Comparison of ENCODE assay signal across 8 mouse cellular contexts in genomic region chr3:89195979-89196877, GRCm38 (mm10). TPM values are rescaled to one million over a fixed set of nuclear protein-coding genes. Genes with fewer than 3 reads are reported as not detected.
A peak's percentile ranks its signal among the peaks of the same experiment; 100 is the strongest.
DNase-seq lines count a peak whose midpoint lies in the region; ATAC-seq and TF ChIP-seq lines count a peak whose summit lies in the region.

No protein-coding gene starts in this region.

- no peak for TF ChIP-seq POLR2A in brain, embryonic 14.5 days (IDR thresholded peaks at IDR 0.05; ENCODE audit: borderline replicate concordance, extremely low read depth, insufficient read depth, insufficient read length, poor library complexity, severe bottlenecking)

- H3K79me3 ChIP-seq in C2C12 (ENCODE audit: low read depth): no peaks in the 10 kb centered on the region

- H3K9me3 ChIP-seq in erythroblast, embryonic 14.5 days (ENCODE audit: control insufficient read depth, low read length): no peaks in the 10 kb centered on the region
- no peaks in the 10 kb centered on the region for H3K9me3 ChIP-seq in heart, embryonic 11.5 days (replicated peaks; ENCODE audit: control insufficient read depth, low read length)
- H3K9me3 ChIP-seq in kidney, postnatal 0 days (replicated peaks; ENCODE audit: low read length): no peaks in the 10 kb centered on the region
- H3K9me3 ChIP-seq in liver, embryonic 12.5 days (replicated peaks): no peaks in the 10 kb centered on the region
- H3K9me3 ChIP-seq in stomach, embryonic 15.5 days: no peaks in the 10 kb centered on the region

- 8% methylated on average over 33 of the region's 33 CpGs for WGBS in heart, embryonic 11.5 days (ENCODE audit: insufficient replicate concordance)
- WGBS in kidney, postnatal 0 days: 6% methylated on average over 33 of the region's 33 CpGs
- WGBS in liver, embryonic 12.5 days (ENCODE audit: insufficient replicate concordance): 8% methylated on average over 33 of the region's 33 CpGs
- WGBS in stomach, embryonic 15.5 days: 8% methylated on average over 33 of the region's 33 CpGs

- H3K4me3 ChIP-seq in C2C12 (ENCODE audit: insufficient read depth, poor library complexity, severe bottlenecking): peak overlapping the region; percentile 29
- H3K4me3 ChIP-seq in erythroblast, embryonic 14.5 days (replicated peaks): peak overlapping the region; percentile 64
- H3K4me3 ChIP-seq in heart, embryonic 11.5 days (ENCODE audit: low read depth, low read length): peak overlapping the region; percentile 46
- peak overlapping the region; percentile 35 for H3K4me3 ChIP-seq in kidney, postnatal 0 days (replicated peaks; ENCODE audit: low read depth, low read length)
- peak overlapping the region; percentile 56 for H3K4me3 ChIP-seq in liver, embryonic 12.5 days
- H3K4me3 ChIP-seq in stomach, embryonic 15.5 days (replicated peaks): peak overlapping the region; percentile 45

- H3ac ChIP-seq in C2C12 (ENCODE audit: control insufficient read depth, insufficient read length, low read depth): peak overlapping the region; percentile 83

- H3K27me3 ChIP-seq in C2C12 (ENCODE audit: control insufficient read depth, insufficient read depth, insufficient read length): no peaks in the 10 kb centered on the region
- peaks cover 11% of the 10 kb centered on the region for H3K27me3 ChIP-seq in erythroblast, embryonic 14.5 days (ENCODE audit: control insufficient read depth)
- no peaks in the 10 kb centered on the region for H3K27me3 ChIP-seq in heart, embryonic 11.5 days (ENCODE audit: control insufficient read depth, insufficient read depth, low read length)
- H3K27me3 ChIP-seq in kidney, postnatal 0 days (ENCODE audit: insufficient read depth, low read length): no peaks in the 10 kb centered on the region
- peaks cover 4% of the 10 kb centered on the region; the same call in 1 of the 2 replicates for H3K27me3 ChIP-seq in liver, embryonic 12.5 days (replicated peaks)
- H3K27me3 ChIP-seq in stomach, embryonic 15.5 days (replicated peaks): no peaks in the 10 kb centered on the region

- peak; percentile 97 for DNase-seq in brain, embryonic 14.5 days (ENCODE audit: low read depth)
- peak; percentile 98 for DNase-seq in kidney, postnatal 0 days (ENCODE audit: low spot score)
- peak; percentile 87 to 91 for DNase-seq in natural killer cell, adult 2 months (ENCODE audit: low spot score in 2 of 2)

- peak; percentile 25 for TF ChIP-seq CTCF in C2C12 (IDR thresholded peaks at IDR 0.05; ENCODE audit: control insufficient read depth, insufficient read depth, insufficient read length)
- peak; percentile 51; the same call in 1 of the 2 replicates for TF ChIP-seq CTCF in brain, embryonic 14.5 days (IDR thresholded peaks at IDR 0.05; ENCODE audit: borderline replicate concordance, extremely low read depth, insufficient read depth, insufficient read length)
- peak; percentile 62; the same call in 1 of the 2 replicates for TF ChIP-seq CTCF in kidney, postnatal 0 days (IDR thresholded peaks at IDR 0.05; ENCODE audit: low read depth)

- peak overlapping the region; percentile 69 for H3K4me2 ChIP-seq in heart, embryonic 11.5 days
- H3K4me2 ChIP-seq in kidney, postnatal 0 days (ENCODE audit: low read length): peak overlapping the region; percentile 60
- peak overlapping the region; percentile 82 for H3K4me2 ChIP-seq in liver, embryonic 12.5 days
- peak overlapping the region; percentile 66 for H3K4me2 ChIP-seq in stomach, embryonic 15.5 days

- peak overlapping the region; percentile 77 for H3K9ac ChIP-seq in heart, embryonic 11.5 days (ENCODE audit: low read depth, low read length)
- H3K9ac ChIP-seq in kidney, postnatal 0 days (ENCODE audit: low read depth, low read length): peak overlapping the region; percentile 57
- peak overlapping the region; percentile 67 for H3K9ac ChIP-seq in liver, embryonic 12.5 days
- H3K9ac ChIP-seq in stomach, embryonic 15.5 days: peak overlapping the region; percentile 45

- peak; percentile 94 for ATAC-seq in heart, embryonic 11.5 days (replicated peaks; ENCODE audit: insufficient number of reproducible peaks, low FRiP score, low TSS enrichment)
- peak; percentile 96 for ATAC-seq in kidney, postnatal 0 days (replicated peaks; ENCODE audit: low FRiP score, low read depth)
- peak; percentile 92 for ATAC-seq in liver, embryonic 12.5 days
- ATAC-seq in stomach, embryonic 15.5 days (ENCODE audit: insufficient read depth, low FRiP score, low read depth): peak; percentile 97

- H3K27ac ChIP-seq in heart, embryonic 11.5 days (ENCODE audit: low read depth, low read length): peak overlapping the region; percentile 65
- peak overlapping the region; percentile 91 for H3K27ac ChIP-seq in kidney, postnatal 0 days
- peak overlapping the region; percentile 78 for H3K27ac ChIP-seq in liver, embryonic 12.5 days
- H3K27ac ChIP-seq in stomach, embryonic 15.5 days: peak overlapping the region; percentile 84

- H3K79me2 ChIP-seq in C2C12 (ENCODE audit: control insufficient read depth, insufficient read depth): no peaks in the 10 kb centered on the region

- H3K4me1 ChIP-seq in erythroblast, embryonic 14.5 days (ENCODE audit: control insufficient read depth): peaks cover 23% of the 10 kb centered on the region
- H3K4me1 ChIP-seq in heart, embryonic 11.5 days (ENCODE audit: control insufficient read depth, insufficient read depth, low read length): no peaks in the 10 kb centered on the region
- H3K4me1 ChIP-seq in kidney, postnatal 0 days (replicated peaks; ENCODE audit: insufficient read depth, low read length): peaks cover 8% of the 10 kb centered on the region
- H3K4me1 ChIP-seq in liver, embryonic 12.5 days: peaks cover 23% of the 10 kb centered on the region
- peaks cover 8% of the 10 kb centered on the region; the same call in 1 of the 2 replicates for H3K4me1 ChIP-seq in stomach, embryonic 15.5 days

- no peaks in the 10 kb centered on the region for H3K36me3 ChIP-seq in C2C12 (ENCODE audit: control insufficient read depth, insufficient read depth)
- H3K36me3 ChIP-seq in erythroblast, embryonic 14.5 days (ENCODE audit: control insufficient read depth): no peaks in the 10 kb centered on the region
- H3K36me3 ChIP-seq in heart, embryonic 11.5 days (ENCODE audit: control insufficient read depth, insufficient read depth, low read length): no peaks in the 10 kb centered on the region
- H3K36me3 ChIP-seq in kidney, postnatal 0 days (ENCODE audit: insufficient read depth, low read length): no peaks in the 10 kb centered on the region
- no peaks in the 10 kb centered on the region for H3K36me3 ChIP-seq in liver, embryonic 12.5 days
- no peaks in the 10 kb centered on the region for H3K36me3 ChIP-seq in stomach, embryonic 15.5 days

TF ChIP-seq in C2C12, 6 proteins besides CTCF, POLR2A, EP300 and RAD21 (continues in another document):
- TF ChIP-seq MYOG (IDR thresholded peaks at IDR 0.05; ENCODE audit: control insufficient read depth, extremely low read depth, insufficient read length) (no peak), FOSL1 (IDR thresholded peaks at IDR 0.05; ENCODE audit: insufficient read depth, low read length, poor library complexity, severe bottlenecking) (no peak)

RNA-seq across cellular contexts. Expression of gene Gba, which starts 6.5 kb away (rescaled TPM):
- polyA plus RNA-seq in C2C12 (2012; fragmentation: generic; extraction: Trizol): 40.6 TPM
- polyA plus RNA-seq in brain, embryonic 14.5 days (2012; rRNA removed): 55.6 and 56.3 TPM in 2 replicates
- polyA plus RNA-seq in erythroblast, embryonic 14.5 days (2012): 0.40 and 0.57 TPM in 2 replicates
- polyA plus RNA-seq in heart, embryonic 11.5 days (2014; fragmentation: Nextera tagmentation; extraction: Ambion mirVana): 33.3 and 39.9 TPM in 2 replicates
- 53.6 and 56.0 TPM in 2 replicates for polyA plus RNA-seq in kidney, postnatal 0 days (2015; fragmentation: Nextera tagmentation; extraction: Ambion mirVana)
- 26.6 and 26.7 TPM in 2 replicates for polyA plus RNA-seq in liver, embryonic 12.5 days (2016; fragmentation: Nextera tagmentation; extraction: Ambion mirVana)
- 40.1 and 41.2 TPM in 2 replicates for polyA plus RNA-seq in stomach, embryonic 15.5 days (2015; fragmentation: Nextera tagmentation; extraction: Ambion mirVana)

RNA-seq across cellular contexts. Expression of gene Fam189b, which starts 13.3 kb away (rescaled TPM):
- polyA plus RNA-seq in C2C12 (2012; fragmentation: generic; extraction: Trizol): 27.4 TPM
- 69.1 and 73.8 TPM in 2 replicates for polyA plus RNA-seq in brain, embryonic 14.5 days (2012; rRNA removed)
- 0.60 and 0.84 TPM in 2 replicates for polyA plus RNA-seq in erythroblast, embryonic 14.5 days (2012)
- 11.9 and 13.7 TPM in 2 replicates for polyA plus RNA-seq in heart, embryonic 11.5 days (2014; fragmentation: Nextera tagmentation; extraction: Ambion mirVana)
- polyA plus RNA-seq in kidney, postnatal 0 days (2015; fragmentation: Nextera tagmentation; extraction: Ambion mirVana): 23.5 and 24.1 TPM in 2 replicates
- 5.3 and 6.6 TPM in 2 replicates for polyA plus RNA-seq in liver, embryonic 12.5 days (2016; fragmentation: Nextera tagmentation; extraction: Ambion mirVana)
- polyA plus RNA-seq in stomach, embryonic 15.5 days (2015; fragmentation: Nextera tagmentation; extraction: Ambion mirVana): 21.1 and 22.1 TPM in 2 replicates

RNA-seq across cellular contexts. Expression of gene Thbs3, which starts 18.8 kb away (rescaled TPM):
- polyA plus RNA-seq in C2C12 (2012; fragmentation: generic; extraction: Trizol): 9.1 TPM
- polyA plus RNA-seq in brain, embryonic 14.5 days (2012; rRNA removed): 117 and 168 TPM in 2 replicates
- 0.03 and 0.04 TPM in 2 replicates for polyA plus RNA-seq in erythroblast, embryonic 14.5 days (2012)
- 6.9 and 12.4 TPM in 2 replicates for polyA plus RNA-seq in heart, embryonic 11.5 days (2014; fragmentation: Nextera tagmentation; extraction: Ambion mirVana)
- 10.4 and 12.1 TPM in 2 replicates for polyA plus RNA-seq in kidney, postnatal 0 days (2015; fragmentation: Nextera tagmentation; extraction: Ambion mirVana)
- 1.7 and 3.1 TPM in 2 replicates for polyA plus RNA-seq in liver, embryonic 12.5 days (2016; fragmentation: Nextera tagmentation; extraction: Ambion mirVana)
- polyA plus RNA-seq in stomach, embryonic 15.5 days (2015; fragmentation: Nextera tagmentation; extraction: Ambion mirVana): 29.0 and 29.2 TPM in 2 replicates

RNA-seq across cellular contexts. Expression of gene Scamp3, which starts 19.0 kb away (rescaled TPM):
- 139 TPM for polyA plus RNA-seq in C2C12 (2012; fragmentation: generic; extraction: Trizol)
- polyA plus RNA-seq in brain, embryonic 14.5 days (2012; rRNA removed): 132 and 139 TPM in 2 replicates
- polyA plus RNA-seq in erythroblast, embryonic 14.5 days (2012): 18.8 and 19.5 TPM in 2 replicates
- polyA plus RNA-seq in heart, embryonic 11.5 days (2014; fragmentation: Nextera tagmentation; extraction: Ambion mirVana): 82.8 and 88.3 TPM in 2 replicates
- polyA plus RNA-seq in kidney, postnatal 0 days (2015; fragmentation: Nextera tagmentation; extraction: Ambion mirVana): 107 and 115 TPM in 2 replicates
- 79.8 and 86.3 TPM in 2 replicates for polyA plus RNA-seq in liver, embryonic 12.5 days (2016; fragmentation: Nextera tagmentation; extraction: Ambion mirVana)
- 103 and 106 TPM in 2 replicates for polyA plus RNA-seq in stomach, embryonic 15.5 days (2015; fragmentation: Nextera tagmentation; extraction: Ambion mirVana)

RNA-seq across cellular contexts. Expression of gene Mtx1, which starts 30.7 kb away (rescaled TPM):
- 248 TPM for polyA plus RNA-seq in C2C12 (2012; fragmentation: generic; extraction: Trizol)
- 146 and 201 TPM in 2 replicates for polyA plus RNA-seq in brain, embryonic 14.5 days (2012; rRNA removed)
- polyA plus RNA-seq in erythroblast, embryonic 14.5 days (2012): 29.8 and 31.7 TPM in 2 replicates
- 144 and 145 TPM in 2 replicates for polyA plus RNA-seq in heart, embryonic 11.5 days (2014; fragmentation: Nextera tagmentation; extraction: Ambion mirVana)
- 200 and 218 TPM in 2 replicates for polyA plus RNA-seq in kidney, postnatal 0 days (2015; fragmentation: Nextera tagmentation; extraction: Ambion mirVana)
- 160 and 167 TPM in 2 replicates for polyA plus RNA-seq in liver, embryonic 12.5 days (2016; fragmentation: Nextera tagmentation; extraction: Ambion mirVana)
- 197 and 199 TPM in 2 replicates for polyA plus RNA-seq in stomach, embryonic 15.5 days (2015; fragmentation: Nextera tagmentation; extraction: Ambion mirVana)

Comparison
In these comparisons a context has a peak if more than half of its experiments do, and no peak if none do; other contexts are left out.
1. Peak in every context shown above with its lines: DNase-seq, ATAC-seq, H3K4me3 ChIP-seq and H3K27ac ChIP-seq.
2. RNA of gene Gba, which starts 6.5 kb away (polyA plus RNA-seq): 55.6 to 56.3 TPM in brain, embryonic 14.5 days, 53.6 to 56.0 TPM in kidney, postnatal 0 days, 40.6 TPM in C2C12 (single experiment), 40.1 to 41.2 TPM in stomach, embryonic 15.5 days, 33.3 to 39.9 TPM in heart, embryonic 11.5 days and 26.6 to 26.7 TPM in liver, embryonic 12.5 days; 0.40 to 0.57 TPM in erythroblast, embryonic 14.5 days; every median in the first group is over 10 times any median in the second.